ENCODE assay signal across 16 mouse cellular contexts in the genomic region with DNA sequence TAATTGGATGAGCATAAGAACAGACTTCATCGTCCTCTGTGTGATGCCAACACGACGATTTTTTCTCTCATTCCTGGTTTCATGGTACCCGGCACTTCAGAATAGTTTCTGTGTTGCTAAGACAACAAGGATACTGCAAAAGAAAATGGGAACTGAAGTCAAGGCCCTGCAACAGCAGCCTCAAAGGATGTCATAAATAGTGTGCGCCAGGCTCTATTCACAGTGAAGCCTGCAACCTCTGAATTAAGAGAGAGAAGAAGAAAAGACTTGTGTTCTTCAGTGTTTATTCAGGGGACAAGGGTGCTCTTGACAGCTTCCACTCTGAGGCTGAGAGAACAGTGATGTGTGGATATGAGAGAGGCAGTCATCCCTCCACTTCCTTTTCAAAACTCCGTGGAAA. TPM values are rescaled to one million over a fixed set of nuclear protein-coding genes. Genes with fewer than 3 reads are reported as not detected.
DNase-seq lines count a peak whose midpoint lies in the region; ATAC-seq lines count a peak whose summit lies in the region.
"Had no signal": no experiment of that assay in that cellular context is flagged by ENCODE, and none has a peak within 500 bp of the region (broad histone marks: within the 10 kb centered on the region; RNA-seq: fewer than 3 reads in every experiment).

No protein-coding gene starts in this region.

- H3K9ac ChIP-seq in neural tube, embryonic 11.5 days (ENCODE audit: low read length) = no peak overlapping the region
- no peak overlapping the region for H3K9ac ChIP-seq in hindbrain, embryonic 14.5 days
- H3K9ac ChIP-seq in midbrain, embryonic 16.5 days (ENCODE audit: low read depth, low read length) = no peak overlapping the region
- H3K9ac ChIP-seq: kidney, embryonic 15.5 days; liver, postnatal 0 days had no signal

- DNase-seq in neural tube, embryonic 11.5 days (ENCODE audit: low spot score) = peak; percentile 27
- DNase-seq in neural tube, embryonic 10.5 days (ENCODE audit: extremely low spot score, low spot score) = no peak
- DNase-seq in hindbrain, embryonic 14.5 days (ENCODE audit: low spot score) = peak; percentile 37
- DNase-seq in adrenal gland, postnatal 10 days = no peak
- no peak for DNase-seq in right cerebral cortex, postnatal 25 days
- no peak for DNase-seq in ovary, adult 18-20 months (ENCODE audit: low spot score)
- DNase-seq: cerebellum, adult 9-11 months; gastrocnemius, postnatal 25 days; liver; liver, postnatal 0 days; right cerebral cortex, postnatal 14 days had no signal

- no peaks in the 10 kb centered on the region for H3K36me3 ChIP-seq in neural tube, embryonic 11.5 days (ENCODE audit: control insufficient read depth, insufficient read depth, low read length)
- H3K36me3 ChIP-seq in hindbrain, embryonic 14.5 days (replicated peaks; ENCODE audit: control insufficient read depth, insufficient read depth) = no peaks in the 10 kb centered on the region
- H3K36me3 ChIP-seq in midbrain, embryonic 16.5 days (ENCODE audit: control insufficient read depth, insufficient read depth, low read length) = no peaks in the 10 kb centered on the region
- H3K36me3 ChIP-seq: kidney, embryonic 15.5 days had no signal

- 38% methylated on average over 6 of the region's 6 CpGs for WGBS in neural tube, embryonic 11.5 days
- 29% methylated on average over 6 of the region's 6 CpGs for WGBS in hindbrain, embryonic 14.5 days
- 30% methylated on average over 6 of the region's 6 CpGs for WGBS in midbrain, embryonic 16.5 days

- ATAC-seq in neural tube, embryonic 11.5 days (ENCODE audit: insufficient read depth, low FRiP score, low TSS enrichment) = peak; percentile 83
- ATAC-seq in hindbrain, embryonic 14.5 days (ENCODE audit: low FRiP score) = peak; percentile 27; the same call in 1 of the 2 replicates
- peak; percentile 32; the same call in 1 of the 2 replicates for ATAC-seq in midbrain, embryonic 16.5 days
- ATAC-seq: inflammation-experienced regulatory T-cells, adult 6 months; liver, postnatal 0 days; Patski had no signal

- H3K4me3 ChIP-seq in neural tube, embryonic 11.5 days (ENCODE audit: low read depth, low read length) = no peak overlapping the region
- no peak overlapping the region for H3K4me3 ChIP-seq in hindbrain, embryonic 14.5 days (replicated peaks; ENCODE audit: low read length)
- no peak overlapping the region for H3K4me3 ChIP-seq in midbrain, embryonic 16.5 days (ENCODE audit: low read depth, low read length)
- H3K4me3 ChIP-seq: kidney, embryonic 15.5 days had no signal

- H3K27ac ChIP-seq in neural tube, embryonic 11.5 days (ENCODE audit: low read depth, low read length) = no peak overlapping the region
- H3K27ac ChIP-seq in hindbrain, embryonic 14.5 days = peak overlapping the region; percentile 14; the same call in 1 of the 2 replicates
- no peak overlapping the region for H3K27ac ChIP-seq in midbrain, embryonic 16.5 days (ENCODE audit: low read length)
- H3K27ac ChIP-seq: kidney, embryonic 15.5 days; macrophage had no signal

- H3K27me3 ChIP-seq in neural tube, embryonic 11.5 days (ENCODE audit: control insufficient read depth, insufficient read depth, low read length) = no peaks in the 10 kb centered on the region
- no peaks in the 10 kb centered on the region for H3K27me3 ChIP-seq in hindbrain, embryonic 14.5 days (ENCODE audit: control insufficient read depth, insufficient read depth, low read length)
- no peaks in the 10 kb centered on the region for H3K27me3 ChIP-seq in midbrain, embryonic 16.5 days (ENCODE audit: control insufficient read depth, insufficient read depth, low read depth, low read length)
- H3K27me3 ChIP-seq: kidney, embryonic 15.5 days; Patski had no signal

- H3K4me1 ChIP-seq in neural tube, embryonic 11.5 days (ENCODE audit: control insufficient read depth, insufficient read depth, low read length) = peaks cover 7% of the 10 kb centered on the region
- H3K4me1 ChIP-seq in hindbrain, embryonic 14.5 days (replicated peaks; ENCODE audit: control insufficient read depth, insufficient read depth, low read length) = peaks cover 7% of the 10 kb centered on the region; the same call in 1 of the 2 replicates
- H3K4me1 ChIP-seq in midbrain, embryonic 16.5 days (ENCODE audit: control insufficient read depth, insufficient read depth, low read length) = 0 out of 2 replicates have a peak, but pooled peaks cover 5% of the 10 kb centered on the region
- H3K4me1 ChIP-seq: kidney, embryonic 15.5 days had no signal

- H3K9me3 ChIP-seq in neural tube, embryonic 11.5 days (ENCODE audit: control insufficient read depth, low read length) = no peaks in the 10 kb centered on the region; the same call in 1 of the 2 replicates
- H3K9me3 ChIP-seq in hindbrain, embryonic 14.5 days (ENCODE audit: control insufficient read depth, low read length) = no peaks in the 10 kb centered on the region
- no peaks in the 10 kb centered on the region for H3K9me3 ChIP-seq in midbrain, embryonic 16.5 days (replicated peaks; ENCODE audit: control insufficient read depth, low read length, poor library complexity, severe bottlenecking)
- H3K9me3 ChIP-seq: kidney, embryonic 15.5 days had no signal

- no peak overlapping the region for H3K4me2 ChIP-seq in neural tube, embryonic 11.5 days (ENCODE audit: low read depth)
- no peak overlapping the region for H3K4me2 ChIP-seq in hindbrain, embryonic 14.5 days (replicated peaks)
- H3K4me2 ChIP-seq in midbrain, embryonic 16.5 days (ENCODE audit: low read length) = no peak overlapping the region
- H3K4me2 ChIP-seq: kidney, embryonic 15.5 days had no signal

RNA-seq across cellular contexts. Expression of gene Kcnmb4, which starts 57.5 kb away (rescaled TPM):
- 14.1 and 18.3 TPM in 2 replicates for polyA plus RNA-seq in neural tube, embryonic 11.5 days (2014; fragmentation: Nextera tagmentation; extraction: Ambion mirVana)
- 33.6 and 42.0 TPM in 2 replicates for polyA plus RNA-seq in hindbrain, embryonic 14.5 days (2014; fragmentation: Nextera tagmentation; extraction: Ambion mirVana)
- polyA plus RNA-seq in midbrain, embryonic 16.5 days (2015; fragmentation: Nextera tagmentation; extraction: Ambion mirVana) = 17.1 and 17.8 TPM in 2 replicates
- total RNA-seq in adrenal gland, postnatal 10 days (2021) = 1 to 10 TPM; 6.2 to 6.3 TPM
- polyA plus RNA-seq: liver, postnatal 0 days; macrophage had no signal

Comparison
In these comparisons a context has a peak if more than half of its experiments do, and no peak if none do; other contexts are left out.
1. DNase-seq: peak in neural tube, embryonic 11.5 days (single experiment) and hindbrain, embryonic 14.5 days (single experiment); none in neural tube, embryonic 10.5 days (single experiment), adrenal gland, postnatal 10 days (single experiment), right cerebral cortex, postnatal 25 days (single experiment) and ovary, adult 18-20 months (single experiment).
2. ATAC-seq: peak in every context shown above with its lines; median percentile 83 in neural tube, embryonic 11.5 days; 32 in midbrain, embryonic 16.5 days; 27 in hindbrain, embryonic 14.5 days.